Mouse (Mus musculus) liver, embryonic 15.5 days (tissue): ENCODE measurements around the gene Syt16. TPM values are rescaled to one million over a fixed set of nuclear protein-coding genes. Genes with fewer than 3 reads are reported as not detected.

Experiments used
- ATAC-seq: fragments of 200-750 bp; cut with Nextera tagmentation; 2 replicates; pipeline ENCODE4 v1.8.0; 2017; ENCODE audit warnings: moderate number of reproducible peaks, mild to moderate bottlenecking, moderate library complexity; ENCODE audit not compliant: insufficient read depth
- H3K27ac ChIP-seq: fragments of 300-500 bp; sonication (generic); replicated peaks from 2 replicates; pipeline ENCODE4 v1.5.1; 2015; ENCODE audit warnings: mild to moderate bottlenecking, inconsistent platforms
- H3K27me3 ChIP-seq: fragments of 300-500 bp; sonication (generic); 2 replicates; pipeline ENCODE4 v1.6.1; 2015; ENCODE audit warnings: mild to moderate bottlenecking, inconsistent platforms
- H3K36me3 ChIP-seq: fragments of 300-500 bp; sonication (generic); replicated peaks from 2 replicates; pipeline ENCODE4 v1.6.1; 2015; ENCODE audit warnings: moderate library complexity, mild to moderate bottlenecking, inconsistent platforms
- H3K4me1 ChIP-seq: fragments of 300-500 bp; sonication (generic); replicated peaks from 2 replicates; pipeline ENCODE4 v1.6.1; 2015; ENCODE audit warnings: inconsistent platforms
- H3K4me2 ChIP-seq: fragments of 300-500 bp; sonication (generic); 2 replicates; pipeline ENCODE4 v1.6.1; 2015; ENCODE audit warnings: moderate library complexity, mild to moderate bottlenecking, inconsistent platforms
- H3K4me3 ChIP-seq: fragments of 300-500 bp; sonication (generic); replicated peaks from 2 replicates; pipeline ENCODE4 v1.5.1; 2015; ENCODE audit warnings: mild to moderate bottlenecking, inconsistent platforms
- H3K9ac ChIP-seq: fragments of 300-500 bp; sonication (generic); 2 replicates; pipeline ENCODE4 v1.6.1; 2015; ENCODE audit warnings: moderate library complexity, mild to moderate bottlenecking, inconsistent platforms
- H3K9me3 ChIP-seq: fragments of 300-500 bp; sonication (generic); replicated peaks from 2 replicates; pipeline ENCODE4 v1.6.1; 2016; ENCODE audit warnings: inconsistent platforms
- WGBS: fragments of 180-500 bp; shearing (Covaris S2); methylation state at CpG from one replicate; pipeline ENCODE4 v1.1.7; 2015; ENCODE audit warnings: mixed read lengths; ENCODE audit not compliant: insufficient replicate concordance; 5-methylcytosine and 5-hydroxymethylcytosine counted together
- polyA plus RNA-seq: library from polyadenylated mRNA; unstranded; fragments of >200 nt; fragmentation: Nextera tagmentation; extraction: Ambion mirVana; gene quantifications from 2 replicates; pipeline ENCODE4 v1.2.1, GENCODE M21; 2015

Gene Syt16
- polyA plus RNA-seq, 1 experiment from 2014 or later, result 0.23 TPM

DNA sequence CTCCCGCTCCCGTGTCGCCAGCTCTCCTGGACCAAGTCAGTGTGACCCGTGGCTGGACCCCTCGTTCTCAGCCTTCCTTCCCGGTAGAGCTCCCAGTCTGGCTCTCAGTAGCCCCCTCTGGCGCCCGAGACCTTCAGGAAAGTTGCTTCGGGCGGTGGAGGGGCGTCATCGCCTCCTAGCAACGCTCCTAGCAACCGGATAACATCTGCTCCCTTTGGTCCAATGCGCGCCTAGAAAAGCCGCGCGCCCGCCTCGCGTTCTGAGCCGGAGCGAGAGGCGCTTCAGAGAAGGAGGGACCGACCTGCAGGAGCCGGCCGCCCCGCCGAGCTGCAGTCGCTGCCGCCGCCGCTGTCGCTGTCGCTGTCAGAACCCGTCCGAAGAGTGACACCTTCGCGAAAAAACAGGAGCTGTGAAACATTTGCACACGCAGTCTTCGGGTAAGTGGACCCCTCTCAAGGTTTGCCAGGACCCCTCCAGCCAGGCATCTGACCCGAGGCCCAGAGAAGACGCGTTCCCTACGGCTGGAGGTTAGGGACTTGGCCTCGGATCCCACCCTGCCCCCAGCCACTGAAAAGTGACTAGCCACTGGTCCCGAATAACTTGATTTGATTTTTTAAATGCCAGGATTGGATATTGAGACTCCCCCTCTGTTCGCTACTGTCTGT, 286.7 kb downstream of the Syt16 start:
- Histone ChIP-seq H3K4me2 (peak overlapping the region; percentile 33; the same call in 1 of the 2 replicates), H3K4me3 (no peak overlapping the region), H3K9me3 (no peaks in the 10 kb centered on the region), H3K4me1 (no peaks in the 10 kb centered on the region), H3K27me3 (peaks cover 37% of the 10 kb centered on the region), H3K36me3 (no peaks in the 10 kb centered on the region), H3K9ac (no peak overlapping the region), H3K27ac (no peak overlapping the region)
- ATAC-seq, result 0 out of 2 replicates have a peak, but pooled peaks have one; percentile 15
- WGBS, result 2% methylated on average over 49 of the region's 49 CpGs

- WGBS, result 5% methylated on average over 11 of the region's 11 CpGs
- H3K36me3 ChIP-seq, result no peaks in the 10 kb centered on the region
Measured at GRCm38 (mm10) chr12:74284685-74285054, 287.2 kb downstream of the Syt16 start.

GRCm38 (mm10) chr12:74290983-74291382, 293.5 kb downstream of the Syt16 start:
- WGBS, result 65% methylated on average over 4 of the region's 4 CpGs
- Histone ChIP-seq H3K27me3 (peaks cover 2% of the 10 kb centered on the region; the same call in 1 of the 2 replicates), H3K9ac (no peak overlapping the region)

More at GRCm38 (mm10) chr12:74284685-74285054, 287.2 kb downstream of the Syt16 start:
- H3K9me3 ChIP-seq, result no peaks in the 10 kb centered on the region
- H3K27me3 ChIP-seq, result peaks cover 37% of the 10 kb centered on the region
- H3K4me1 ChIP-seq, result no peaks in the 10 kb centered on the region
- no peak overlapping the region for H3K4me3 ChIP-seq
- H3K4me2 ChIP-seq, result no peak overlapping the region
- H3K9ac ChIP-seq, result no peak overlapping the region
- ATAC-seq, result no peak
- no peak overlapping the region for H3K27ac ChIP-seq

DNA sequence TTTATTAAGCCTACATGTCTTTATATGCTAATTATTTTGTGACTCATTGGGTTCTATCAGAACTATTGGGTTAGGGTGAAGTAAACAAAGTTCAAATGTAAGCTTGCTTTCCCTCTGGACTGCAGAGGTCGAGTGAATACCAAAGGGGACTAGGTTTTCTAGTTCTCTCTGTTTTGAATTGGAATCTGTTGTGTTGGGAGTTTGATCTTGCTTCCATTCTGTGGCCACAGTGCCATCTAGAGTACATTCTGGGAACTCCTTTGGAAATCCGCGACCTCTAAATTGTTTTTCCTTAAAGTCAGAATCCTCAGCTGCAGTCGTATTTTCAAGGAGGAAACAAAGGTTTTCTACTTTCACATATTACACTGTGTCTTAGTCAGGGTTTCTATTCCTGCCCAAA, 296.2 kb downstream of the Syt16 start:
- no peak overlapping the region for H3K27ac ChIP-seq
- no peaks in the 10 kb centered on the region for H3K9me3 ChIP-seq
- H3K4me2 ChIP-seq, result no peak overlapping the region
- no peak for ATAC-seq
- WGBS, result 4% methylated on average over 4 of the region's 4 CpGs
- H3K36me3 ChIP-seq, result no peaks in the 10 kb centered on the region
- no peak overlapping the region for H3K4me3 ChIP-seq
- H3K9ac ChIP-seq, result no peak overlapping the region
- no peaks in the 10 kb centered on the region for H3K4me1 ChIP-seq
- H3K27me3 ChIP-seq, result no peaks in the 10 kb centered on the region

More at GRCm38 (mm10) chr12:74290983-74291382, 293.5 kb downstream of the Syt16 start:
- Histone ChIP-seq H3K4me2 (no peak overlapping the region), H3K4me1 (no peaks in the 10 kb centered on the region), H3K36me3 (no peaks in the 10 kb centered on the region), H3K4me3 (no peak overlapping the region), H3K9me3 (no peaks in the 10 kb centered on the region), H3K27ac (no peak overlapping the region)
- no peak for ATAC-seq

GRCm38 (mm10) chr12:74296374-74296773, 298.9 kb downstream of the Syt16 start:
- H3K27me3 ChIP-seq, result no peaks in the 10 kb centered on the region
- no peaks in the 10 kb centered on the region for H3K4me1 ChIP-seq
- H3K9me3 ChIP-seq, result no peaks in the 10 kb centered on the region
- WGBS, result 51% methylated on average over 5 of the region's 5 CpGs
- no peak overlapping the region for H3K4me3 ChIP-seq
- no peak overlapping the region for H3K9ac ChIP-seq
- H3K27ac ChIP-seq, result no peak overlapping the region
- no peak overlapping the region for H3K4me2 ChIP-seq
- H3K36me3 ChIP-seq, result no peaks in the 10 kb centered on the region
- no peak for ATAC-seq

DNA sequence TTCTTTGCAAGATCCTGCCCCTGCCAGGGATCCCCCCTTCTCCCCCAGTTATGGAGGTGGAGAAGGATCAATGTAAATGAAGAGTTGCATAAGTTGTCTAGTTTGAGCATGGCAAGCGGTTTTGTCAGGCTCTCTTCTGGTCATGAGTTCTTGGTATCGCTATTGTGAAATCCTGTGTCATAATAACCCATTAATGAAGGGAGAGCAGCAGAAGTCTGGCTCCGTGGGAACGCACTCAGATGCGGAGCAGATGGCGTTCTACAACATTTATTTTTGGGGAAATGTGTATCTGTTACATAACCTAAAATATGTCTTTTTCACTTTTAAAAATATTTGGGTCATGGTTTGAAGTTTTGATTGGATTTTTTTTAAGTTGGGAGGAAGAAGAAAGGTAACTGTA, 304.1 kb downstream of the Syt16 start:
- no peak for ATAC-seq
- Histone ChIP-seq H3K4me3 (no peak overlapping the region), H3K4me1 (no peaks in the 10 kb centered on the region), H3K9ac (no peak overlapping the region), H3K4me2 (no peak overlapping the region), H3K9me3 (no peaks in the 10 kb centered on the region), H3K27me3 (no peaks in the 10 kb centered on the region), H3K27ac (no peak overlapping the region), H3K36me3 (no peaks in the 10 kb centered on the region)
- WGBS, result 70% methylated on average over 6 of the region's 6 CpGs

GRCm38 (mm10) chr12:74303418-74304294, 306.2 kb downstream of the Syt16 start:
- ATAC-seq, result no peak
- no peaks in the 10 kb centered on the region for H3K4me1 ChIP-seq
- no peaks in the 10 kb centered on the region for H3K27me3 ChIP-seq

GRCm38 (mm10) chr12:74312611-74313010, 315.1 kb downstream of the Syt16 start:
- Histone ChIP-seq H3K9me3 (no peaks in the 10 kb centered on the region), H3K27ac (no peak overlapping the region), H3K9ac (no peak overlapping the region)

More at GRCm38 (mm10) chr12:74303418-74304294, 306.2 kb downstream of the Syt16 start:
- Histone ChIP-seq H3K9ac (no peak overlapping the region), H3K27ac (no peak overlapping the region), H3K4me2 (no peak overlapping the region), H3K36me3 (no peaks in the 10 kb centered on the region), H3K4me3 (no peak overlapping the region), H3K9me3 (no peaks in the 10 kb centered on the region)
- WGBS, result 59% methylated on average over 9 of the region's 9 CpGs

GRCm38 (mm10) chr12:74315221-74315620, 317.8 kb downstream of the Syt16 start:
- H3K9me3 ChIP-seq, result no peaks in the 10 kb centered on the region
- H3K4me3 ChIP-seq, result no peak overlapping the region
- no peak overlapping the region for H3K9ac ChIP-seq
- H3K27ac ChIP-seq, result no peak overlapping the region
- ATAC-seq, result no peak
- no peak overlapping the region for H3K4me2 ChIP-seq
- H3K36me3 ChIP-seq, result no peaks in the 10 kb centered on the region
- WGBS, result 26% methylated on average over 2 of the region's 2 CpGs
- no peaks in the 10 kb centered on the region for H3K27me3 ChIP-seq
- no peaks in the 10 kb centered on the region for H3K4me1 ChIP-seq

More at GRCm38 (mm10) chr12:74312611-74313010, 315.1 kb downstream of the Syt16 start:
- Histone ChIP-seq H3K36me3 (no peaks in the 10 kb centered on the region), H3K4me1 (no peaks in the 10 kb centered on the region), H3K4me2 (no peak overlapping the region), H3K4me3 (no peak overlapping the region), H3K27me3 (no peaks in the 10 kb centered on the region)
- ATAC-seq, result no peak
- 52% methylated on average over 3 of the region's 3 CpGs for WGBS

DNA sequence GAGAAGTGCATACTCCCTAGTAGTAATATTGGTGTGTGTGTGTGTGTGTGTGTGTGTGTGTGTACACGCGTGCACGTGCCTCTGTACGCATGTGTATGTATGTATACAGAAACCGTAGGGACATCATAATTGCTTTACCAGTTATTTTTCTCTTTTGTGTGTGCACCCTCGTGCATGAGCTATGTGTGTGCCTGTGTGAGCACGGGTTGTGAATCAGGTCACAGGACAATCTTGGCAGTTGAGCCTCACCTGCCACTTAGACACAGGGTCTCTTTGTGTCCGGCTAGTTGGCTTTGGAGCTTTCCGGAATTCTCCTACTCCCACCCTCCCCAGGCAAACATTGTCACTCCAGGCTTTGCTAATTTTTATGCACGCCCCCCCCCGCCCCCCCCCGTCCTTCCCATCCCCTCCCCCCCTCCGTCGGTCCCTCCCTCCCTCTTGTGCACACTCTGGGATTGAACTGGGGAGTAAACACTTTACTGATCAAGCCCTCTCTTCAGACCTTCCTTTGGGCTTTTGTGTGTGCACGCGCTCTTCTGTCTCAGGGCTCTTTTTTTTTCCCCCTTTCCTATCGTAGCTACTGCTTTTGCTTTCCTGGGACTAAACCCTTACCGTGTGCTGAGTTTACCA, 319.0 kb downstream of the Syt16 start, which contains the start of gene Gm11042:
Gm11042 (minus strand) TSS at position 51 of the 630 bp plus-strand sequence.
- Histone ChIP-seq H3K27me3 (no peaks in the 10 kb centered on the region), H3K9me3 (no peaks in the 10 kb centered on the region), H3K9ac (no peak within 1 kb of the TSS), H3K4me1 (no peaks in the 10 kb centered on the region), H3K27ac (no peak within 1 kb of the TSS), H3K4me2 (peak within 1 kb of the TSS; percentile 54), H3K36me3 (no peaks in the 10 kb centered on the region), H3K4me3 (peak within 1 kb of the TSS; percentile 49)
- 30% methylated on average over 15 of the region's 18 CpGs for whole genome bisulfite sequencing
- no peak for ATAC-seq
